Mouse (Mus musculus) hindbrain, embryonic 15.5 days (tissue): ENCODE measurements around the gene Faap24. TPM values are rescaled to one million over a fixed set of nuclear protein-coding genes. Genes with fewer than 3 reads are reported as not detected.

ENCODE experiments used
- ATAC-seq: fragments of 200-750 bp; cut with Nextera tagmentation; 2 replicates; pipeline ENCODE4 v1.8.0; 2017; ENCODE audit warnings: low read depth, moderate number of reproducible peaks, moderate TSS enrichment; ENCODE audit not compliant: low FRiP score
- H3K27ac ChIP-seq: fragments of 300-500 bp; sonication (generic); replicated peaks from 2 replicates; pipeline ENCODE4 v1.5.1; 2015; ENCODE audit warnings: mild to moderate bottlenecking, inconsistent platforms
- H3K27me3 ChIP-seq: fragments of 300-500 bp; sonication (generic); 2 replicates; pipeline ENCODE4 v1.6.1; 2015; ENCODE audit warnings: control low read depth, inconsistent platforms
- H3K36me3 ChIP-seq: fragments of 300-500 bp; sonication (generic); 2 replicates; pipeline ENCODE4 v1.6.1; 2015; ENCODE audit warnings: control low read depth, inconsistent platforms
- H3K4me1 ChIP-seq: fragments of 300-500 bp; sonication (generic); replicated peaks from 2 replicates; pipeline ENCODE4 v1.6.1; 2015; ENCODE audit warnings: control low read depth, inconsistent platforms
- H3K4me2 ChIP-seq: fragments of 300-500 bp; sonication (generic); 2 replicates; pipeline ENCODE4 v1.6.1; 2015; ENCODE audit warnings: moderate library complexity, mild to moderate bottlenecking, inconsistent platforms
- H3K4me3 ChIP-seq: fragments of 300-500 bp; sonication (generic); 2 replicates; pipeline ENCODE4 v1.5.1; 2015; ENCODE audit warnings: mild to moderate bottlenecking, inconsistent platforms
- H3K9ac ChIP-seq: fragments of 300-500 bp; sonication (generic); 2 replicates; pipeline ENCODE4 v1.6.1; 2015; ENCODE audit warnings: inconsistent platforms
- H3K9me3 ChIP-seq: fragments of 300-500 bp; sonication (generic); 2 replicates; pipeline ENCODE4 v1.6.1; 2016; ENCODE audit warnings: control low read depth, inconsistent platforms
- WGBS: fragments of 180-500 bp; shearing (Covaris S2); methylation state at CpG from one replicate; pipeline ENCODE4 v1.1.7; 2015; 5-methylcytosine and 5-hydroxymethylcytosine counted together
- polyA plus RNA-seq: library from polyadenylated mRNA; unstranded; fragments of >200 nt; fragmentation: Nextera tagmentation; extraction: Ambion mirVana; gene quantifications from 2 replicates; pipeline ENCODE4 v1.2.1, GENCODE M21; 2015

Gene Faap24
- polyA plus RNA-seq: 15.3 and 15.7 TPM in 2 replicates

DNA sequence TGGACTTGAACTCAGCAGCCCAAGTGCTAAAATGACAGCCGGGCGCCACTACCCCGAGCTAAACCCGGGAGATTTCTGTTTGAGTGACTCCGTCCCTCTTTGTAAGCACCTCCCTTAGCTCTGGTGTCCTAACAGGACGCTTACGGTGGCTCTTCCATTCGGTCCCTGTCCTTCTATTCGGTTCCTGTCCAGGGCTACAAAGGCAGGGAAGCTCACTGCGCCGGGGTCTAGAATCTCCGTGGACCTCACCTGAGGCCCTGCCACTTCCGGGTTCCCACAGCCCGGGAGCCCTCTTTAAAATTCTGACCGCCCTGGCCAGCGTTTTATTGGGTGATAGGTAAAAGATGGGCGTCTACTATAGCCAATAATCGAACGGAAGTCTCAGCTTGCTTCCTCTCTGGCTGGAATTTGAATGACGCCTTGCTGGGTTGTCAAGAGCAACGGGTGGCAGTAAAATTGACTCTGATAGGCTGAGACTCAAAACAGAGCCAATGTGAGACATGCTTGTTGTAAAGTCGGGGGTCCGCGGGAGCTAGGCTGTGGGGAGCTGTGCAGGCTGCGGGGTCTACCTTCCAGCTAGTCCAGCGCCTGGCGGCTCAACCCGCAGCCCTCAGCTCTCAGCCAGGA, at the start of gene Faap24, which contains the start of gene Cep89:
Gene Faap24 (minus strand): TSS at position 295 of the 627 bp plus-strand sequence.
Gene Cep89 (plus strand): TSS at position 494 of the 627 bp plus-strand sequence.
- Histone ChIP-seq H3K9me3 (no peaks in the 10 kb centered on the region), H3K36me3 (peaks cover 17% of the 10 kb centered on the region), H3K4me3 (peak within 1 kb of the TSS; percentile 58), H3K9ac (peak within 1 kb of the TSS; percentile 63), H3K27ac (peak within 1 kb of the TSS; percentile 53; the same call in 1 of the 2 replicates), H3K4me2 (peak within 1 kb of the TSS; percentile 84), H3K27me3 (no peaks in the 10 kb centered on the region), H3K4me1 (peaks cover 19% of the 10 kb centered on the region)
- under 1% methylated on average over 28 of the region's 28 CpGs for WGBS
- ATAC-seq: peak; percentile 99

- H3K4me1 ChIP-seq: no peaks in the 10 kb centered on the region
- H3K9ac ChIP-seq: no peak overlapping the region
- H3K36me3 ChIP-seq: peaks cover 43% of the 10 kb centered on the region
- H3K9me3 ChIP-seq: no peaks in the 10 kb centered on the region
- ATAC-seq: no peak
- no peak overlapping the region for H3K4me3 ChIP-seq
- H3K27me3 ChIP-seq: no peaks in the 10 kb centered on the region
- WGBS: 80% methylated on average over 9 of the region's 9 CpGs
- no peak overlapping the region for H3K4me2 ChIP-seq
- no peak overlapping the region for H3K27ac ChIP-seq
These were observed 38.6 kb upstream of the Faap24 start for GRCm38 (mm10) chr7:35435266-35435665.

DNA sequence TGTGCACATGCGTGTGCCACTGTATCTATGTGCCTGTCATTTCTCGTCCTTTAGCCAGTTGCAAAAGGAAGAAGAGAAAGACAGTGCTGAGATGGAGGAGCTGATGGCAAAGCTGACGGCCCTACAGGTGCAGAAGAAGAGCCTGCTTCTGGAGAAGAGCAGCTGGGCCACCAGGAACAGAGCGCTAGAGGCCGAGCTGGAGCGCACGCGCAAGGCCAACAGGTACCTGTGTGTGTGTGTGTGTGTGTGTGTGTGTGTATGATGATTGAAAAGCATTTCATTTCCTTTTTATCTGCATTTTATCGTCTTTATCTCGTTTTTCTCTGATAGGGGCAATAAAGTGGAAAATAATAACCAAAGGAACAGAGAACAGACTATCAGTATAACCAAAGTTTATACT, 31.5 kb upstream of the Faap24 start:
- Histone ChIP-seq H3K27ac (no peak overlapping the region), H3K36me3 (peaks cover 45% of the 10 kb centered on the region), H3K4me3 (no peak overlapping the region), H3K4me2 (no peak overlapping the region), H3K9ac (no peak overlapping the region), H3K27me3 (no peaks in the 10 kb centered on the region), H3K9me3 (no peaks in the 10 kb centered on the region), H3K4me1 (no peaks in the 10 kb centered on the region)
- ATAC-seq: no peak
- WGBS: 96% methylated on average over 10 of the region's 10 CpGs

DNA sequence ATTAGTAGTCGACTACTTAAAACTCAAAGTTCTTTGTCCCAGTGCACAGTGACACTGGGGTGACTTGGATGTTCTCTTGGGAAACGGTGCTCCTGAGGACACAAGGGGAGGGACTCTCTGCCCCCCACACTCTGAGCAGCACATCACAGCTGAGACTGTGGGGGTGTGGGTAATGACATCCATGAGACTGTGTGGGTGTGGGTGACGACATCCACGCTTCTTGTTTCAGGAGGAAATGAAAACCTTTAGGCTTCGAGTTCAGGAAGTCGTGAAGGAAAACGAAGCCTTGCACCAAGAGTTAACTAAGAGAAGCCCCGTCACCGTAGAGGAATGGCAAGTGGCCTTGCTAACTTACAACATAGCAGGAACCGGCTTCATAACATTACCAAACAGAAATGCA, 26.4 kb upstream of the Faap24 start:
- no peaks in the 10 kb centered on the region for H3K27me3 ChIP-seq
- WGBS: 93% methylated on average over 10 of the region's 10 CpGs
- no peak overlapping the region for H3K9ac ChIP-seq
- no peak overlapping the region for H3K4me2 ChIP-seq
- peaks cover 57% of the 10 kb centered on the region for H3K36me3 ChIP-seq
- H3K4me3 ChIP-seq: no peak overlapping the region
- ATAC-seq: no peak
- no peaks in the 10 kb centered on the region for H3K4me1 ChIP-seq
- H3K27ac ChIP-seq: no peak overlapping the region
- no peaks in the 10 kb centered on the region for H3K9me3 ChIP-seq

GRCm38 (mm10) chr7:35416654-35416948, 20.0 kb upstream of the Faap24 start:
- no peak overlapping the region for H3K27ac ChIP-seq
- H3K9me3 ChIP-seq: no peaks in the 10 kb centered on the region
- peaks cover 38% of the 10 kb centered on the region for H3K36me3 ChIP-seq
- WGBS: 88% methylated on average over 5 of the region's 5 CpGs
- no peak for ATAC-seq
- H3K27me3 ChIP-seq: no peaks in the 10 kb centered on the region
- H3K9ac ChIP-seq: no peak overlapping the region
- no peak overlapping the region for H3K4me2 ChIP-seq
- no peak overlapping the region for H3K4me3 ChIP-seq
- no peaks in the 10 kb centered on the region for H3K4me1 ChIP-seq

DNA sequence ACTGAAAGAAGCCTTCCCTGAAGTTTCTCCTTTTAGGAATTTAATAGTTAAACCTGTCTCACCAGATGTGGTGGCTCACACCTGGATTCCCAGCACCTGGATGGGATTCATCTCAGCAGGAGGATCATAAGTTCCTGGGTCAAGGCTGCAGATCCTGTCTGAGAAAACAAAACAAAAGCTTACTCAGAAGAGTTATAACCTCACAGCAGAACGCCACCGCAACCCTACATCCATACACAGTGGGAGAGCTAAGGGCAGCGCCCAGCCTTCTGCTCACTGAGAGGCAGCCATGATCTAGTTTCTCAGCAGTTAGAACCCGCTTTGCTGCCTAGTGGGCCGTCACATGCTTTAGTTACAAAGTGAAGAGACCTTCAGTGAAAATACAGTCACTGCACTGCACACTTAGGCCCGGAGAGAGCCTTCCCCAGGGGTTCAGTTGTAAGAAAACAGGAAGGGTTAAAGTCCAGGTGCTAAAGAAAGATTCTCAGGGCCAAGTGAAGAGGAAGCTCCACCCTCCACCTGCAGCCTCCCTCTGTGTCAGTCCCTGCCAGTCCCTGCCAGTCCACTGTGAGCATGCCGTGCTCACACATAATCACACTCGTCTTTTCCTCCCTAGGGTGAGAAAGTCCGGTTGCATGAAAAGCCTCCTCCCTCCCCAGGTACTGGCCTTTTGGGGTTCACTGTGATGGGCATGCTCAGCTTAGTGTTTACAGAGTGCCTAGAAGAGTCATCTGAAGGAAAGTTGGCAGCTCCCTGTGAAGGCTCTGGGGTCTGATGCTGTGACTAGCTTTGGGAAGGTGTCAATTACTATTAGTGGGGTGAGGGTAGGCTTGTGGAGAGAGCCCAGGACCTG, 19.4 kb upstream of the Faap24 start:
- 87% methylated on average over 9 of the region's 9 CpGs for WGBS
- no peaks in the 10 kb centered on the region for H3K4me1 ChIP-seq

DNA sequence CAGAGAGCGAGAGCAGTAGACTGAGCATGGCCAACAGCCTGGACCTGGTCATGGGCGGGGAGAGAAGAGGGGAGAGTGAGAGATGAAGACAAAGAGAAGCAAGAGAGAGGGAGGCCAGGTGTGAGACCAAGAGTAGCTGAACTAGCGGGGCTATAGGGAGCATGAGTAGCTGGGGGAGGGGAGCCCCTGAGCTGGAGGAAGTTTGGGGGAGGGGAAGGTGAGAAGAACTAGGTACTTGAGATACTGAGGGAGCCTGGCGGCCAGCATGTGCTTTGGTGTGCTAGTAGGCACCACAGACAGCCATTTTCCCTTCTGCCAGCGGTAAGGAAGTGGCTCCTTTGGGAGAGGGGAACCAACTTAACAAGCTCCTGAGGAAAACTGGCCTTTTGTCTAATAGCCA, 18.6 kb upstream of the Faap24 start:
- Histone ChIP-seq H3K9me3 (no peaks in the 10 kb centered on the region), H3K27me3 (no peaks in the 10 kb centered on the region), H3K4me1 (no peaks in the 10 kb centered on the region), H3K27ac (no peak overlapping the region), H3K36me3 (peaks cover 35% of the 10 kb centered on the region), H3K4me2 (no peak overlapping the region), H3K4me3 (no peak overlapping the region), H3K9ac (no peak overlapping the region)
- 88% methylated on average over 5 of the region's 5 CpGs for WGBS
- ATAC-seq: no peak

More for the DNA sequence above, 19.4 kb upstream of the Faap24 start:
- H3K9me3 ChIP-seq: no peaks in the 10 kb centered on the region
- no peak overlapping the region for H3K27ac ChIP-seq
- no peak overlapping the region for H3K4me2 ChIP-seq
- peaks cover 34% of the 10 kb centered on the region for H3K36me3 ChIP-seq
- H3K27me3 ChIP-seq: no peaks in the 10 kb centered on the region
- no peak for ATAC-seq
- H3K9ac ChIP-seq: no peak overlapping the region
- no peak overlapping the region for H3K4me3 ChIP-seq

GRCm38 (mm10) chr7:35401169-35401568, 4.5 kb upstream of the Faap24 start:
- Histone ChIP-seq H3K9me3 (no peaks in the 10 kb centered on the region), H3K36me3 (peaks cover 44% of the 10 kb centered on the region), H3K27me3 (no peaks in the 10 kb centered on the region), H3K4me3 (no peak overlapping the region), H3K27ac (no peak overlapping the region), H3K9ac (no peak overlapping the region), H3K4me2 (no peak overlapping the region), H3K4me1 (peaks cover 12% of the 10 kb centered on the region)
- no peak for ATAC-seq
- WGBS: 89% methylated on average over 4 of the region's 4 CpGs

DNA sequence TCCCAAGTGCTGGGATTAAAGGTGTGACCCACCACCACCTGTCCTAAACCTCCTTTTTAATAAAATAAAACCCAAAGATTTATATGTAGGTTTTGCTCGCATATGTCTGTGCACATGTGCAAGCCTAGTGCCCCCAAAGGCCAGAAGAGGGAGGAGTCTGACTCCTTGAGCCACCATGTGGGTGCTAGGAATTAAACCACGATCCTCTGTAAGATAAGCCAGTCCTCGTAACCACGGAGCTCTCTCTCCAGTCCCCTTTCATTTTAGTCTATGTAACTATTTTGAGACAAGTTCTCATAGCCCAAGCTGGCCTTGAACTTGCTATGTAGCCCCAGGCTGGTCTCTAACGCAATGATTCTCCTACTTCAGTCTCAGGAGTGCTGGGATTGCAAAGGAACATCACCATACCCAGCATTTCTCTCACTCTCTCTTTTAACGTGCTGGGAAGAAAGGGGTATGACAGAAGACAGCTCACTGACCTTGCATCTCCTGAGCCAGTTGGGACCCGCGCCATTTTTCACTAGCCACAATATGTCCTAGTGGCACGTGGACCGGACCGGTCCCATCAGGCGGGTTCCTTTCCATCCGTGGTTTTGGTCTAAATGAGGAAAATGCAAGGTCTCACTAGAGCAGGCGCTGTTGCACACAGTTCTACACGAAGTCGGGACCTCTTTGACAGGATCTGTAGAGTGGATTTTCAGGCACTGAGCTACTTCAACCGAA, 741 bp downstream of the Faap24 start:
- H3K4me2 ChIP-seq: peak overlapping the region; percentile 80
- H3K9me3 ChIP-seq: no peaks in the 10 kb centered on the region
- peaks cover 15% of the 10 kb centered on the region for H3K36me3 ChIP-seq
- no peak overlapping the region; the same call in 1 of the 2 replicates for H3K27ac ChIP-seq
- H3K9ac ChIP-seq: peak overlapping the region; percentile 44
- no peaks in the 10 kb centered on the region for H3K27me3 ChIP-seq
- peaks cover 19% of the 10 kb centered on the region for H3K4me1 ChIP-seq
- 14% methylated on average over 17 of the region's 17 CpGs for WGBS
- ATAC-seq: no peak
- peak overlapping the region; percentile 58 for H3K4me3 ChIP-seq

DNA sequence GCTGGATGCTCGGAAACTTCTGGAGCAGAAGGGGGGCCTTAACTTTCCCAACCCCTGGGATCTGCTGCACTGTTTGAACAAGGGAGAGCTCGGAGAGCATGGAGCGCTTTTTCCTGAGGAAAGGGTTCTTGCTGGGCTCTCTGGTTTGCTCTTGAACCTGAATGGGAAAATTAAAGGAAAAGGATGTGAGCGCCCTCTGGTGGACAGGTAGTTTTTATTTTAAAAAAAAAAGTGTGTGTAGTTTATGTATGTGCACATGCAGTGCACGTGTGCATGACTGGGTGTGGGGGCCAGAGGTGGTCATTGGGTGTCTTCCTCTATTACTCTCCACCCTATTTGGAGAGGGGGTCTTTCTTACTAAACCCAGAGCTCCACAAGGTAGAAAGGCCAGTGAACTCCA, 3.7 kb downstream of the Faap24 start:
- no peak overlapping the region for H3K27ac ChIP-seq
- 68% methylated on average over 5 of the region's 5 CpGs for WGBS
- no peak for ATAC-seq
- H3K4me1 ChIP-seq: peaks cover 17% of the 10 kb centered on the region
- no peak overlapping the region for H3K9ac ChIP-seq
- H3K27me3 ChIP-seq: no peaks in the 10 kb centered on the region
- no peak overlapping the region for H3K4me3 ChIP-seq
- H3K36me3 ChIP-seq: peaks cover 11% of the 10 kb centered on the region
- no peaks in the 10 kb centered on the region for H3K9me3 ChIP-seq
- H3K4me2 ChIP-seq: no peak overlapping the region

- Histone ChIP-seq H3K9me3 (no peaks in the 10 kb centered on the region), H3K9ac (no peak overlapping the region), H3K27ac (no peak overlapping the region), H3K4me1 (no peaks in the 10 kb centered on the region), H3K36me3 (peaks cover 11% of the 10 kb centered on the region), H3K27me3 (no peaks in the 10 kb centered on the region), H3K4me2 (no peak overlapping the region), H3K4me3 (no peak overlapping the region)
- WGBS: 70% methylated on average over 6 of the region's 6 CpGs
- ATAC-seq: no peak
These were observed 7.9 kb downstream of the Faap24 start for GRCm38 (mm10) chr7:35388694-35389093.

GRCm38 (mm10) chr7:35386525-35386952, 10.1 kb downstream of the Faap24 start:
- WGBS: 67% methylated on average over 6 of the region's 6 CpGs
- ATAC-seq: no peak
- H3K9me3 ChIP-seq: no peaks in the 10 kb centered on the region
- no peaks in the 10 kb centered on the region for H3K27me3 ChIP-seq
- no peaks in the 10 kb centered on the region for H3K4me1 ChIP-seq
- no peak overlapping the region for H3K27ac ChIP-seq
- no peak overlapping the region for H3K4me2 ChIP-seq
- H3K4me3 ChIP-seq: no peak overlapping the region
- peaks cover 1% of the 10 kb centered on the region; the same call in 1 of the 2 replicates for H3K36me3 ChIP-seq
- no peak overlapping the region for H3K9ac ChIP-seq
